Mouse (Mus musculus) lung, postnatal 0 days (tissue): ENCODE data around the gene E130311K13Rik. TPM values are rescaled to one million over a fixed set of nuclear protein-coding genes. Genes with fewer than 3 reads are reported as not detected.

Source experiments
- ATAC-seq: fragments of 200-750 bp; cut with Nextera tagmentation; 2 replicates; pipeline ENCODE4 v1.8.0; 2017; ENCODE audit warnings: moderate library complexity
- DNase-seq: peaks from one replicate; pipeline ENCODE4 v3.0.0-alpha.2; 2016; ENCODE audit warnings: low spot score
- H3K27ac ChIP-seq: fragments of 300-500 bp; sonication (generic); 2 replicates; pipeline ENCODE4 v1.5.1; 2014; ENCODE audit warnings: antibody characterized with exemption, mild to moderate bottlenecking, low read length, mixed read lengths
- H3K27me3 ChIP-seq: fragments of 300-500 bp; sonication (generic); replicated peaks from 2 replicates; pipeline ENCODE4 v1.6.1; 2014; ENCODE audit warnings: low read length, mixed read lengths; ENCODE audit not compliant: insufficient read depth
- H3K36me3 ChIP-seq: fragments of 300-500 bp; sonication (generic); 2 replicates; pipeline ENCODE4 v1.6.1; 2014; ENCODE audit warnings: low read length, mixed read lengths; ENCODE audit not compliant: insufficient read depth
- H3K4me1 ChIP-seq: fragments of 300-500 bp; sonication (generic); 2 replicates; pipeline ENCODE4 v1.6.1; 2014; ENCODE audit warnings: antibody characterized with exemption, low read depth, low read length, mixed read lengths; ENCODE audit not compliant: insufficient read depth
- H3K4me2 ChIP-seq: fragments of 300-500 bp; sonication (generic); replicated peaks from 2 replicates; pipeline ENCODE4 v1.6.1; 2014; ENCODE audit warnings: low read depth, mild to moderate bottlenecking, low read length, moderate library complexity, mixed read lengths
- H3K4me3 ChIP-seq: fragments of 300-500 bp; sonication (generic); 2 replicates; pipeline ENCODE4 v1.5.1; 2014; ENCODE audit warnings: low read depth, low read length
- H3K9ac ChIP-seq: fragments of 300-500 bp; sonication (generic); replicated peaks from 2 replicates; pipeline ENCODE4 v1.6.1; 2014; ENCODE audit warnings: low read depth, mild to moderate bottlenecking
- H3K9me3 ChIP-seq: fragments of 300-500 bp; sonication (generic); 2 replicates; pipeline ENCODE4 v1.6.1; 2016; ENCODE audit warnings: low read length, mixed read lengths
- CTCF ChIP-seq: IDR thresholded peaks from 2 replicates; pipeline ENCODE4 v1.5.1; 2016; ENCODE audit warnings: antibody characterized with exemption, mild to moderate bottlenecking
- EP300 ChIP-seq: IDR thresholded peaks from 2 replicates; pipeline ENCODE4 v1.6.1; 2016; ENCODE audit warnings: antibody characterized with exemption, mild to moderate bottlenecking, control low read depth
- WGBS: fragments of 180-500 bp; shearing (Covaris S2); extraction: QIAGEN DNeasy Blood & Tissue Kit; methylation state at CpG from one replicate; pipeline ENCODE4 v1.1.7; 2014; 5-methylcytosine and 5-hydroxymethylcytosine counted together
- polyA plus RNA-seq: library from polyadenylated mRNA; unstranded; fragments of >200 nt; fragmentation: Nextera tagmentation; extraction: Ambion mirVana; gene quantifications from 2 replicates; pipeline ENCODE4 v1.2.1, GENCODE M21; 2015

Gene E130311K13Rik
- 6.4 and 6.6 TPM in 2 replicates for polyA plus RNA-seq

DNA sequence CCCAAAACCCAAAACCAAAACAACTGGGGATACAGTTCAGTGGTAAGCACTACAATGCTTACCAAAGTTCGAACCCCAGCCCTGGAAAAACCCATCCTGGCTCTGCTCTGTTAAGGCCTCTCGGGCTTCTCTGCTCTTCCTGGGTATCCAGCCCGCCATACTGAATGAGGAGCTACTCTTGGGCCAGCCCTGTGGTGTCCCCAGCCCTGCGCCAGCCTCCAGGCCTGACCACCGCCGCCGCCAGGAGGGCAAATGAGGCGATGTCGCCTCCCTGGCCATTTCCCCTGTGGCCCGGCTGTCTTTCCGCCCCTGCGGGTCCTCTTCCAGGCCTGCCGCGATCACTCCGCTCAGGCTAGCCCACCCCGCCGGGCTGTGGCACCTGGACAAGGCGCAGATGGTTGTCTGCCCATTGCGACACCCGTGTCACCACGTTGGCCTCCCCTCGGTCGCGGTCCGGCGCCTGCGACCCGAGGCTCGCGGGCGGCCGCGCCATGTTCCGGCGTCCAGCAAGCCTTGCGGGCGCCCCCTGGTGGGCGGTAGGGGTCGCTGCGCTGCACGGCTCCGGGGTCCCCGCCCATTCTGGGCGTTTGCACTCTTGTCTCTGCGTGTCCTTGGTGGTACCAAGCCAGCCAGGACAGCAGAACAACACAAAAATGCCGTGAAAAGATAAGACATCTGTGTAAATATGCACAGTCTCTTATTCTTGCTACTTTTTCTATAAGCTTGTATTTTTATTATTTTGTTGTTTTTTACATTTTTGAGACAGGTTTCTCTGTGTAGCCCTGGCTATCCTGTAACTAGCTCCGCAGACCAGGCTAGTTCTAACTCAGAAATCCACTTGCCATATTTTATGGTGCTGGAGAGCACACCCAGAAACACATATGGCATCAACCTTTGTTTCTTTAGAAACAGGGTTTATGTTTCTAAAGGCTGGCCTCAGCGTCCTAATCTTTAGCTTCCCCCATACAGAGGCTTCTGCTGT is at the start of gene E130311K13Rik:
Gene E130311K13Rik (minus strand): TSS at position 595 of the 982 bp plus-strand sequence.
- WGBS = 5% methylated on average over 48 of the region's 48 CpGs
- peak; percentile 98 for ATAC-seq
- peak within 1 kb of the TSS; percentile 79 for H3K9ac ChIP-seq
- peak within 1 kb of the TSS; percentile 77 for H3K27ac ChIP-seq
- peak within 1 kb of the TSS; percentile 61 for H3K4me3 ChIP-seq
- peak within 1 kb of the TSS; percentile 65 for H3K4me2 ChIP-seq
- no peaks in the 10 kb centered on the region for H3K9me3 ChIP-seq
- H3K4me1 ChIP-seq = no peaks in the 10 kb centered on the region
- peak; percentile 92 for DNase-seq
- H3K36me3 ChIP-seq = no peaks in the 10 kb centered on the region; the same call in 1 of the 2 replicates
- TF ChIP-seq CTCF = peak; percentile 89
- TF ChIP-seq EP300 = no peak
- H3K27me3 ChIP-seq = no peaks in the 10 kb centered on the region

DNA sequence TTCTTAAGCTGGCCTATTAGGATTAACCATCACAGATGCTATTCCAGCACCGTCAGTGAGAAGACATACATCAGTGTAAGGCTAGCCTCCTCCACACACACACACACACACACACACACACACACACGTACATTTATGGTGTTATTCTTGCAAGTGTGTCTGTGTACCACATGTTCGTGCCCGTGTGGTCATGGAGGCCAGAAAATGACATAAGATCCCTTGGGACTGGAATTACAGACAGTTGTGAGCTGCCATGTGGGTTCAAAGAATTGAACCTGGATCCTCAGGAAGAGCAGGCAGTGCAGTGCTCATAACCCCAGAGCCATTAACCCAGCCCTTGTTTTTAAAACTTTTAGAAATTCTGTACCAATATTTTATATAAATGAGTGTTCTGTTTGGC is 48.6 kb upstream of the E130311K13Rik start:
- ATAC-seq = no peak
- Histone ChIP-seq H3K27me3 (no peaks in the 10 kb centered on the region), H3K9me3 (no peaks in the 10 kb centered on the region), H3K4me3 (no peak overlapping the region), H3K27ac (no peak overlapping the region), H3K4me2 (no peak overlapping the region), H3K36me3 (no peaks in the 10 kb centered on the region), H3K4me1 (peaks cover 4% of the 10 kb centered on the region; the same call in 1 of the 2 replicates), H3K9ac (no peak overlapping the region)
- DNase-seq = no peak
- 71% methylated on average over 4 of the region's 4 CpGs for WGBS
- TF ChIP-seq EP300 (no peak), CTCF (no peak)

DNA sequence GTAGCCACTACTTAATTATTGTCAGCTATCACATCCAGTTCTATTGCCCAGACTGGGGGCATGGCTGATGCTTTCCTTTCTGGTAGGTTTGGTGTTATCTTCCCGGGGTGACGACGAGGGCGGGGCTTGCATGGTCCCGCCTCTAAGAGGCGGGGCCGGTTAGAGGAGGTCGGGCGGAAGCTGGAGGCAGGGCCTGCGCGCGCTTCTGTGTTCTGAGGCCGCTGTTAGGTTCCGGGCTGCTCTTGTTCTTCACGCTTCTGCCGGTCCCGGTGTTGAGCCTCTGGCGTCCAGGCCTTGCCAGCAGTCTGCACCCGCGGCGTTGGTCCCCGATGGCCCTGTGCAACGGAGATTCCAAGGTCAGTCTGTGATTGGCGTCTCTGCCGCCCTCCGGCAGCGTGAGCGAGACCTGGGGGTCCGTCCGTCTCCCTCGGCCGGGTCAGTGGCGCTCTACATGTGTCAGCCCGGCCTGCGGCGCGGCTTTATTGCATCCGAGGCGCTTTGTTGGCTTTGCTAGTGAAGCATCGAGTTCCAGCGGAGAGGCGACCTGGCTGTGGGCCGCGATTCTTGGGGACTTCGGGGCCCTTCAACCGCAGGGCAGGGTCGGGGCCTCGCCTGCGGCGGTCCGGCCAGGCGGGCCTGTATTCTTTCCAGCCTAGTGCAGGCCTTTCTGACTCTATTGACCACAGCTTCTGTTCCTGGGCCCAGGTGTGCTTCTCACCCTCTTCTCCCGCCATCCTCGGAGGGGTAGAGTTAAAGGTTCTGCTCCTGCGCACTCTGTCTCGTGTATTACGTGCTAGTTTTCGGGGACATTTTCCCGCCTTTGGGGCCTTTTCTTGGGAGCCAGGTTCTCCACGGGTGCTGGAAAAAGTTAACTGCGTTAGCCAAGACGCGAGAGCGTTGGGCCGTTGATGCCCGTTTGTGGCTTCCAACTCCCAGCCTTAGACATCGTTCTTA is 47.0 kb upstream of the E130311K13Rik start, which contains the start of gene Gmps:
Gene Gmps (plus strand): TSS at position 152 of the 954 bp plus-strand sequence.
- DNase-seq = peak; percentile 96
- no peak for TF ChIP-seq EP300
- TF ChIP-seq CTCF = no peak
- Histone ChIP-seq H3K9ac (peak within 1 kb of the TSS; percentile 91), H3K4me2 (peak within 1 kb of the TSS; percentile 78), H3K9me3 (no peaks in the 10 kb centered on the region), H3K27me3 (no peaks in the 10 kb centered on the region), H3K4me1 (peaks cover 4% of the 10 kb centered on the region; the same call in 1 of the 2 replicates), H3K36me3 (no peaks in the 10 kb centered on the region), H3K4me3 (peak within 1 kb of the TSS; percentile 91), H3K27ac (peak within 1 kb of the TSS; percentile 93)
- ATAC-seq = peak; percentile 100
- WGBS = under 1% methylated on average over 67 of the region's 67 CpGs

DNA sequence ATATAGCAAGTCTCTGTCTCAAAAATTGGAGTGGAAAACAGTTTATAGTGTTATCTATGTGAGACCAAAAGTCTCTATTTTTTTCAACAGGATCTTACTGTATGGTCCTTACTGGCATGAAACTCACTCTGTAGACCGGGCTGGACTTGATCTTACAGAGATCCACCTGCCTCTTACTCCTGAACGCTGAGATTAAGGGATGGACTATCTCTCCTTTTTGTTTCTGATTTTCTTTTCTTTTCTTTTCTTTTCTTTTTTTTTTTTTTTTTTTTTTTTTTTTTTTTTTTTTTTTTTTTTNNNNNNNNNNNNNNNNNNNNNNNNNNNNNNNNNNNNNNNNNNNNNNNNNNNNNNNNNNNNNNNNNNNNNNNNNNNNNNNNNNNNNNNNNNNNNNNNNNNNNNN is 36.7 kb upstream of the E130311K13Rik start:
- 76% methylated on average over 2 of the region's 2 CpGs for WGBS

DNA sequence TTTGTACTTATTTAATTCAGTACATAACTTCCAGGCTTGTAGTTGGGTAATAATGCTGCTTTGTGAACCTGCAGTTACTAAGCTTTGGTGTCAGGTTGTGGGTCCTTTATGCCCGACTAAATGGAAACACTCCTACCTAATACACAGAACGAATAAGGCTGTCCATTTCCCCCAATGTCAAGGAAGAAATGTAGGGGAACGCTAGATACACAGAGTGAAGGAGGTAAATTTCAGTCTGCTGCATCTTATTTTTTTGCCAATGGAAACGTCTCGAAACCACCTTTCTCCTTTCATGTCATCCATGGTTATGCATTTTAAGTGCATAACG is 35.6 kb upstream of the E130311K13Rik start:
- 78% methylated on average over 6 of the region's 6 CpGs for WGBS
- Histone ChIP-seq H3K27me3 (no peaks in the 10 kb centered on the region), H3K36me3 (no peaks in the 10 kb centered on the region), H3K9ac (no peak overlapping the region), H3K4me2 (peak overlapping the region; percentile 27; the same call in 1 of the 2 replicates), H3K9me3 (no peaks in the 10 kb centered on the region), H3K27ac (peak overlapping the region; percentile 9; the same call in 1 of the 2 replicates), H3K4me1 (peaks cover 8% of the 10 kb centered on the region; the same call in 1 of the 2 replicates), H3K4me3 (no peak overlapping the region)
- no peak for TF ChIP-seq CTCF
- TF ChIP-seq EP300 = no peak
- no peak for DNase-seq
- ATAC-seq = no peak

More for the DNA sequence above, 36.7 kb upstream of the E130311K13Rik start:
- no peak for ATAC-seq
- Histone ChIP-seq H3K9ac (no peak overlapping the region), H3K4me2 (no peak overlapping the region), H3K4me3 (no peak overlapping the region), H3K9me3 (no peaks in the 10 kb centered on the region), H3K4me1 (peaks cover 8% of the 10 kb centered on the region; the same call in 1 of the 2 replicates), H3K27me3 (no peaks in the 10 kb centered on the region), H3K27ac (no peak overlapping the region), H3K36me3 (no peaks in the 10 kb centered on the region)
- no peak for DNase-seq
- no peak for TF ChIP-seq CTCF
- no peak for TF ChIP-seq EP300
